Mouse (Mus musculus) ES-Bruce4 (cell line): ENCODE results near the gene Glg1. TPM values are rescaled to one million over a fixed set of nuclear protein-coding genes. Genes with fewer than 3 reads are reported as not detected.

Experiments
- H3K27ac ChIP-seq: 2 replicates; pipeline ENCODE4 v1.5.1; 2012; ENCODE audit warnings: low read length, inconsistent platforms; ENCODE audit not compliant: insufficient read depth
- H3K27me3 ChIP-seq: 2 replicates; pipeline ENCODE4 v1.6.1; 2012; ENCODE audit warnings: mild to moderate bottlenecking, low read length, inconsistent platforms; ENCODE audit not compliant: control insufficient read depth, poor library complexity, insufficient read depth, severe bottlenecking
- H3K36me3 ChIP-seq: 2 replicates; pipeline ENCODE4 v1.6.1; 2012; ENCODE audit warnings: inconsistent platforms, mild to moderate bottlenecking, low read length, moderate library complexity; ENCODE audit not compliant: control insufficient read depth, poor library complexity, insufficient read depth, severe bottlenecking
- H3K4me1 ChIP-seq: one replicate; pipeline ENCODE4 v1.8.1; 2011; ENCODE audit warnings: low read length; ENCODE audit not compliant: control insufficient read depth, insufficient read depth
- H3K4me3 ChIP-seq: 2 replicates; pipeline ENCODE4 v1.5.1; 2011; ENCODE audit warnings: low read depth, mild to moderate bottlenecking, low read length
- H3K9ac ChIP-seq: 2 replicates; pipeline ENCODE4 v1.6.1; 2012; ENCODE audit warnings: low read depth, mild to moderate bottlenecking, inconsistent platforms; ENCODE audit not compliant: poor library complexity, severe bottlenecking
- H3K9me3 ChIP-seq: replicated peaks from 2 replicates; pipeline ENCODE4 v1.6.1; 2012; ENCODE audit warnings: mild to moderate bottlenecking, low read length, inconsistent platforms; ENCODE audit not compliant: control insufficient read depth, poor library complexity, insufficient read depth, severe bottlenecking
- CTCF ChIP-seq: IDR thresholded peaks from one replicate; pipeline ENCODE4 v1.8.1; 2011; ENCODE audit warnings: low read depth, low read length
- EP300 ChIP-seq: IDR thresholded peaks from 2 replicates; pipeline ENCODE4 v1.6.1; 2011; ENCODE audit warnings: low read depth, low read length; ENCODE audit not compliant: insufficient read depth
- POLR2A ChIP-seq: IDR thresholded peaks from one replicate; pipeline ENCODE4 v1.8.1; 2011; ENCODE audit warnings: low read length; ENCODE audit not compliant: insufficient read depth
- polyA plus RNA-seq: library from polyadenylated mRNA; stranded (reverse); fragments of >200 nt; gene quantifications from 2 replicates; pipeline ENCODE4 v1.2.4, GENCODE M21; 2011; ENCODE audit warnings: low read depth; ENCODE audit not compliant: missing spikeins, insufficient read depth, insufficient read length

Gene Glg1
- polyA plus RNA-seq, 1 experiment = 78.3 TPM

DNA sequence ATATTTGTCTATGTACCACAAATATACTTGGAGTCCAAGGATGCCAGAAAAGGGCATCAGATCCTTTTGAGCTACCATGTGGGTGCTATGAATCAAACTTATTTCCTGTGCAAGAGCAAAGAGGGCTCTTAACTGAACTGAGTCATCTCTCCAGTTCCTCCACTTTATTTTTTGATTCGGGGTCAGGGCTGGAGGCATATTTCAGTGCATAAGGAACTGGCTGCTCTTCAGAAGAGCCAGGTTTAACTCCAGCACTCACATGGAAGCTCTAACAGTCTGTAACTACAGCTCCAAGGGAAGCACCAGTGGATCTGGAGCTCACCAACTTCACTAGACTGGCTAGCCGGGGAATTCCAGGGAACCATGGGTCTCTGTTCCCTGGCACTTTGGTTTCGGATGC lies 21.7 kb downstream of the Glg1 start:
- Histone ChIP-seq H3K9me3 (no peaks in the 10 kb centered on the region), H3K27me3 (no peaks in the 10 kb centered on the region), H3K4me1 (no peaks in the 10 kb centered on the region), H3K27ac (no peak overlapping the region), H3K36me3 (no peaks in the 10 kb centered on the region), H3K9ac (no peak overlapping the region), H3K4me3 (no peak overlapping the region)
- TF ChIP-seq CTCF = no peak
- no peak for TF ChIP-seq POLR2A
- TF ChIP-seq EP300 = no peak

DNA sequence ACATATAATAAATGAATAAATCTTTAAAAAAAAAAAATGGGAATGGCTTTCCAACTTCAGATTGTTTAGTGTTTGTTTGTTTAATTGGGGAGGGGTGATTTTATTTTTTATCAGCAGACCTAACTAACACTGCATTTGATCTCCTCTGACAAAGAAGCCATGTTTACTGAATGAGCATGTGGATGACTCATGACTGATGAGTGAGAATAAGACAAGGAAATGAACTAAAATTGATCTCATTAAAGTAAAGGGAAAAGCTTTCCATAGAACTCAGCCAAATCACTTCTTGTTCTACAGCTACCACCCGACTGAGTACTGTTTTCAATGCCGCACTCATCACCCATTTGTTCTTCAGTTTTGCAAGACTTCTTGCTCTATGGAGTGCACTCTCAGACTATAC lies 25.3 kb downstream of the Glg1 start:
- no peak overlapping the region for H3K9ac ChIP-seq
- TF ChIP-seq EP300 (no peak), CTCF (no peak), POLR2A (no peak)
- H3K9me3 ChIP-seq = no peaks in the 10 kb centered on the region
- H3K27me3 ChIP-seq = no peaks in the 10 kb centered on the region
- no peak overlapping the region for H3K27ac ChIP-seq
- no peak overlapping the region for H3K4me3 ChIP-seq
- H3K36me3 ChIP-seq = no peaks in the 10 kb centered on the region
- H3K4me1 ChIP-seq = no peaks in the 10 kb centered on the region

DNA sequence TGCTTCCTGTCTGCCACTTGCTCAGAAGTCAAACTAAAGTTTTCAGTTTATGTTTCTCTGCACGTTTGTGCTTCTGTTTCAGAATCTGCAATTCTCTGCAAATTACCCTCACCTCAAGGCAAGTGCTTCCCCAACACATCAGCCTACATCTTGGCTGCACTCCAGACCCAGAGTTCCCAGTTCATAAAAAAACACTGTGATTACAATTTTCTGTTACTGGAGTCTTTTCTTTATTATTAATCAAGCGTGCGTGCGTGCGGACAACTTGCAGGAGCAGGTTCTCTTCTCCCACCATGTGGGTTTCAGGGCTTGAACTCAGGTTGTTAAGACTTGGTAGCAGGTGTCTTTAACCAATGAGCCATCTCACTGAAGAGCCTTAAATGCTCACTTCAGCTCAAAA lies 34.9 kb downstream of the Glg1 start:
- H3K27me3 ChIP-seq = no peaks in the 10 kb centered on the region
- no peaks in the 10 kb centered on the region for H3K36me3 ChIP-seq
- H3K4me1 ChIP-seq = no peaks in the 10 kb centered on the region
- H3K9me3 ChIP-seq = no peaks in the 10 kb centered on the region
- no peak overlapping the region for H3K9ac ChIP-seq
- H3K27ac ChIP-seq = no peak overlapping the region
- TF ChIP-seq EP300 (no peak), POLR2A (no peak)
- no peak overlapping the region for H3K4me3 ChIP-seq

DNA sequence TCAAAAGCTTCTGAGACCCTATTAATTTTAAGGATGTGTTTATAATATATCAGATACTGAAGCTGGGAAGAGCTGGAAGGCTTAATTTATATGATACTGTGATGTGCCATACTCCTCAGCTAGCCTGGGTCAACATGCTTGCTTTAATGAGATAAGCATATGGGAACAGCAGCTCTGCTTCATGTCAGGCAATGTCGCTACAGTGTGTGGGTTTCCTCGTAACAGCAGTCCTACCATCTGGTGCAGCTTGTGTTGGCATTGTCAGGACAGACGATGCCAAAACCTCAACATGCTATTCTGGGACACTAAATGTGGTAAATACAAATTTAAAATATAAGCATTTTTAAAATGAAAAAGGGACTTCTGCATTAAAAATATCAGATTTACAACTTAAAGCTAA lies 40.9 kb downstream of the Glg1 start:
- Histone ChIP-seq H3K4me1 (no peaks in the 10 kb centered on the region), H3K9ac (no peak overlapping the region)

DNA sequence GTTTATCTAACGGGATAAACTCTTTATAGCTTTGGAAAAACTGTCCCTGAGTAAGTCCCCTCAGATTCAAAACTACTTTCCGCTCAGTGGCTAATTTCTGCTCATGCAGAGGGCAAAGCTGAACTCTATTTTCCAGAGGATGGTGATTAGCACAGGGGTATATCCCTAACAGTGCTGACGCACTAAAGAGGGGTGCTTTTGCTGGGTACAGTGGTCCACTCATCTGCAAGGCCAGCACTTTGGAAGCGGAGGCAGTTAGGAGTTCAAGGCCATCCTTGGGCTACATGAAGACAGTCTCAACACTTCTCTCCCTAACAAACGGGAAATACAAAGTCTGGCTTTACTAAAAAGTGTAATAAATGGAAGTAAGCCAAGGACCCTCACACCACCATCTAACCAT lies 45.6 kb downstream of the Glg1 start:
- H3K36me3 ChIP-seq = peaks cover 2% of the 10 kb centered on the region
- no peak overlapping the region for H3K27ac ChIP-seq
- H3K4me3 ChIP-seq = no peak overlapping the region
- H3K27me3 ChIP-seq = no peaks in the 10 kb centered on the region
- TF ChIP-seq CTCF (no peak), POLR2A (no peak), EP300 (no peak)
- H3K4me1 ChIP-seq = no peaks in the 10 kb centered on the region
- no peaks in the 10 kb centered on the region for H3K9me3 ChIP-seq
- no peak overlapping the region for H3K9ac ChIP-seq

More for the DNA sequence above, 40.9 kb downstream of the Glg1 start:
- no peak overlapping the region for H3K27ac ChIP-seq
- TF ChIP-seq EP300 (no peak), CTCF (no peak), POLR2A (no peak)
- H3K9me3 ChIP-seq = no peaks in the 10 kb centered on the region
- H3K36me3 ChIP-seq = no peaks in the 10 kb centered on the region
- no peak overlapping the region for H3K4me3 ChIP-seq
- H3K27me3 ChIP-seq = no peaks in the 10 kb centered on the region

DNA sequence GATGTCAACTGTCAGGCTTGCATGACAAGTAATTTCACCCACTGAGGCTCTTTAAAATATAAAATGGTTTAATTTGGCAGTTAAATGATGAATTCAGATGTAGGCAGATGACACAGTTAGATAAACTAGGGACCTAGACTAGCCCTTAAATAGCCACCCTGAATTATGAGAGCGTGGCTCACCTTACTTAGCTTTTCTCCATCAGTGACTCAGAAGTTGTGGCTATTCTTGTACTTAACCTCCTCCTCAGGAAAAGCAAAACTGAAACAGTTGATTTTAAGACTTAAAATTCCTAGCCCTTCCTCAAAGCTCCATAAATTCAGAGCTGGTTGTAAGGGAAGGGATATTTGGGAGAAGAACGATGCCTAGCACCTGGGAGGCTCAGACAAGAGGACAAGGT lies 47.8 kb downstream of the Glg1 start:
- Histone ChIP-seq H3K4me3 (no peak overlapping the region), H3K36me3 (peaks cover 2% of the 10 kb centered on the region), H3K9me3 (no peaks in the 10 kb centered on the region), H3K9ac (no peak overlapping the region), H3K27ac (no peak overlapping the region), H3K27me3 (no peaks in the 10 kb centered on the region), H3K4me1 (no peaks in the 10 kb centered on the region)
- TF ChIP-seq EP300 (no peak), POLR2A (no peak), CTCF (no peak)

DNA sequence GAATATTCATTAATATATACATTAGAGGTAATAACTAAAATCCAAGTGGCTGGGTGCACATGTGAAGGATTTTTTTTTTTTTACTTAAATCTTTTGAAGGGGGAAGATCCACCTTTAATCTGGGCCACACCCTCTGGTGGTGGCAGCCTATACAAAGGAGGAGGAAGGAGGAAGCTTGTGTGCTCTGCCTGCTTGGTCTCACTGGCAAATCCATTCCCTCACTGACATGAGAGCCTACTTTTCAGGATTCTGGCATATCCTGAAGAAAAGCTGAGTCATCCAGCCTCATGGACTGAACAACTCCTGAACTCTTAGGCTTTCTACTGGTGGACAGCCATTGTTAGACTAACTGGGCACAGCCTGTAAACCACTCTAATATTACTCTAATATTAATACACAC lies 49.1 kb downstream of the Glg1 start:
- no peaks in the 10 kb centered on the region for H3K4me1 ChIP-seq
- no peak overlapping the region for H3K4me3 ChIP-seq
- peaks cover 2% of the 10 kb centered on the region for H3K36me3 ChIP-seq
- TF ChIP-seq POLR2A = no peak
- TF ChIP-seq EP300 = no peak
- no peak for TF ChIP-seq CTCF
- H3K9ac ChIP-seq = no peak overlapping the region
- no peaks in the 10 kb centered on the region for H3K27me3 ChIP-seq
- no peak overlapping the region for H3K27ac ChIP-seq
- H3K9me3 ChIP-seq = no peaks in the 10 kb centered on the region
